Mouse (Mus musculus): ENCODE data around the gene Pltp.
A peak's percentile ranks its signal among the peaks of the same experiment; 100 is the strongest.
"Not testable (repeated sequence)": the region's sequence is repeated elsewhere in the genome, so short reads cannot be mapped to it uniquely, and the experiment has no call there.

Gene Pltp

DNA sequence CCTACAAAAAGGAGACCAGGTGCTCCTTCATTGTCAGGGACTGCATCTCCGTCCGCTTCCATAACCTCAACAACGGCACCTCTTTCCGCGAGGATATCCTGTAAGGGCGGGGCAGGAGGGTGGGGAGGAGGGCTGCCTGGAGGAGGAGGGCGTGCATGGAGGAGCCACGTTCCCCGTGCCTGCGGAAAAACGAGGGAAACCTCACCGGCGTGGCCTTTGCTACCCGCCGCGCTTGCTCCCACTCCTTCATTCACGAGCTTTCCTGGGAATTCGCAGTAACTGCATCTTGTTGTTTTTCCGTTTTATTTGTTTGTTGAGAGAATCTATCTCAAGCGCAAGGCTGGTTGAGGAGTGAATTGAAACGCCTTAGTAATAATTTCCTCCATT is 52.2 kb downstream of the Pltp start:
- DNase-seq (ENCODE audit: low spot score) = no peak

- peak; percentile 98 for DNase-seq (ENCODE audit: low spot score)
These were observed 52.8 kb downstream of the Pltp start, which contains the start of the genes Acot8 and Zswim3 for GRCm38 (mm10) chr2:164804533-164805331. TSS of gene Acot8 (minus strand) at chr2:164804882. TSS of gene Zswim3 (plus strand) at chr2:164805098.

DNA sequence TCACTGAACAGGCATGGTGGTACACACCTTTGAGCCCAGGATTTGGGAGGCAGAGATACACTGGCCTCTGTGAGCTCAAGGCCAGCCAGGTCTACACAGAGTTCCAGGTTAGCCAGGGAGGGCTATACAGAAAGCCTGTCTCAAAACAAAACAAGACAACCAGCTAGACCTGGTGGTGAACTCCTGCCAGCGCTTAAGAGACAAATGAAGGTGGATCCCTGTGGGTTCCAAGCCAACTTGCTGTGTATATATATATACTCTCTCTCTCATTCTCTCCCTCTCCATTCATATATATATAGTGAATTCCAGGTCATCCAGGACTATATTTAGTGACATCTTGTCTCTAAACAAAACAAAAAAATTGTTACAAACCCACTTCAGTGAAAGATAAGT is 53.6 kb downstream of the Pltp start:
- no peak for DNase-seq (ENCODE audit: low spot score)

GRCm38 (mm10) chr2:164803201-164803920 is 54.1 kb downstream of the Pltp start:
- no peak for DNase-seq (ENCODE audit: low spot score)

DNA sequence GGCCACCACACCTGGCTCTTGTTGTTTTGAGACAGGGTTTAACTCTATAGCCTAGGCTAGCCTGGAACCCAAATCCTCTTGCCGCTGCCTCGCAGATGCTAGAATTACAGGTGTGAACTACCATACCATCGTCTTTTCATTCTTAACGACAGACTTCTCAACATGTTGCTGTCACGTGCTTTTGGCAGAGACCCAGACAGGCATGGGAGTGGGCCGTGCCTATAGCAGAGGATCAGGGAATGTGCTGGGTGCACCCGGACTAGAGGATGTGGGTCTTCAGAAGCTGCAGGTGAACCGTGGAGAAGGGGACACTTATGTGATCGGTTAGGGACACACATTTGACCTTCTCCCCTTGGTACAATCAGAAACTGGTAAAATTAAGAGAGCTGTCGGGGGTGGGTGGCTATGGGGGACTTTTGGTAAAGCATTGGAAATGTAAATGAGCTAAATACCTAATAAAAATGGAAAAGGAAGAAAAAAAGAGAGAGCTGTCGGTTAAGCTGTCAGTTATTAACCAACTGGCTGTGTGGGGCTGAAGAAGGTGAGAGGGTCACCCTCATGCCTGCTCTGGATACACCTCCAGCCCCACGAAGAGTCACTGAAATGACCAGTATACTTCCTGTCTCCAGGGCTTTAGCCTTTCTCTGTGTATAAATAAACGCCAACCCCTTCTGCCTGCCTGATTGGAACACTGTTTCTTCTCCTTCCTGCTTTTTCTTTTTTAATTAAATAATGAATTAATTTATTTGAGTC is 57.1 kb downstream of the Pltp start:
- DNase-seq (ENCODE audit: low spot score) = no peak

- not testable (repeated sequence) for DNase-seq (ENCODE audit: low spot score)
These were observed 59.0 kb downstream of the Pltp start for GRCm38 (mm10) chr2:164798554-164798953.

DNA sequence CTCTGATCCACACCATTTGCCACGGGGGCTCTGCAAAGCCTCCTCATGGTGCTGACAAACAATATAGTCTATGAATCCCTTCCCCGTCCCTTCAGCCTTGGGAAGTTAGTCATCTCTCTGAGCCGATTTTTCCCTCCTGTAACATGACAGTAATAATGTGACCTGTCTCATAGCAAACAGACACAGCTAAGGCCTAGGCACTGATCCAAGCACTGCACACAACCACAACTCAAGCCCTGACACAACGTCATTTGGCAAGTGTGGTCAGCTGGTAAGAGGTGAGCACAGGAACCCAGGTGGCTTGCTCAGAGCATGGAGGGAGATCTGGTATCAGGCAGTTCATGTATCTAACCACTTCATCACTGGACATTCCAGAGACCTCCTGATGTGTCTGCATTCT is 61.6 kb downstream of the Pltp start:
- DNase-seq (ENCODE audit: low spot score) = no peak

GRCm38 (mm10) chr2:164794293-164794692 is 63.2 kb downstream of the Pltp start:
- peak; percentile 79 for DNase-seq (ENCODE audit: low spot score)

DNA sequence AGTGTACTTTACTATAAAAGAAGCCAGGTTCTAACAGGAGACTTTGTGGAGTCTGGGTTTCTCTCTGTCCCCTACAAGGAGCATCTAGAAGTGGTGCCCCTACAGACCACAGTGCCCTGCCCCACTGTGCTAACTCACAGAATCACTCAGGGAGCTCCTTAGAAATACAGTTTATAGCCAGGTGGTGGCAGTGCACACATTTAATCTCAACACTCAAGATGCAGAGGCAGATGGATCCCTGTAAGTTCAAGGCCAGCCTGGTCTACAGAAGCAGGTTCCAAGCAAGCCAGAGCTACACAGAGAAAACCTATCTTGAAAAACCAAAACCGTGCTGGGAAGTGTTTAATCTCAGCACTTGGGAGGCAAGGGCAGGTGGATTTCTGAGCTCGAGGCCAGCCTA is 63.7 kb downstream of the Pltp start:
- no peak for DNase-seq (ENCODE audit: low spot score)

- DNase-seq (ENCODE audit: low spot score) = peak; percentile 60
These were observed 64.3 kb downstream of the Pltp start for GRCm38 (mm10) chr2:164793236-164793635.

DNA sequence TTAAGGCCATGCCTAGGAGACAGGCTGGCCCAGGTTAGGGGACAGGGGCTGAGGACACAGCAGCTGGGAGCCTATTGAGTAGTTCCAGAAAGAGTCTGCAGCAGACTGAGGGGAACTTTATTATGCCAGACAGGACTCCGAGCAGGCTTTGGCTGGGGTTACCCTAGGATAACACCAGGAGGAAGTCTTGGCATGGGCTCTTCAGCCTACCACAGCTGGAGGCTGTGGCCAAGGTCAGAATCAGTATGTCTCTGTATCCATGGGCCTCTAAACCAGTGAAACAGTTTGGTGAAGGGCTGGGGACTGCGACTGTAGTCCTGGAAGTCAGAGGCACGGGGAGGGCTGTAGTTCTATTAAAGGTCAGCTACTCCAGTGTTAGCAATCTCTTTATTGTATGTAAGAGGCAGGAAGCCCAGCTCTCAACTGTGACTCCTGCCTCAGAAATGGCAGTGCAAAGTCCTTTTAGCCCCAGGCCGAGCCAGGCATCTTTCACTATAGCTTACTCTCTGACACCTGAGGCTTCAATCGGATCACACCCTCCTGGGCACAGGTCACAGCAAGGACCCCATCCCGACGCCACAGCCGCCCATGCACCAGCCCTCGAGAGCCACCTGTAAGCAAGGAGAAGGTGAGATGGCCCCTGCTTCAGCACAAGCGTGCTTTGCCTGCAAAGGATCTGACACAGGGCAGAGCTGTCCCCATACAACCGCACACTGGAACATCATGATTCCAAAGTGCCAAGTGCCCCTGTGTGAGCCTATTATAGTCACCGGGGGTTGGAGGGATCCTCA is 64.9 kb downstream of the Pltp start:
- no peak for DNase-seq (ENCODE audit: low spot score)

- DNase-seq (ENCODE audit: low spot score) = no peak
These were observed 65.7 kb downstream of the Pltp start for GRCm38 (mm10) chr2:164791841-164792261.

- no peak for DNase-seq (ENCODE audit: low spot score)
These were observed 67.1 kb downstream of the Pltp start for GRCm38 (mm10) chr2:164790451-164790850.
